Mouse (Mus musculus): ENCODE measurements around the gene Zc3h14. TPM values are rescaled to one million over a fixed set of nuclear protein-coding genes. Genes with fewer than 3 reads are reported as not detected.

Zc3h14 gene
- polyA plus RNA-seq, 1 experiment from 2014 or later = 182 TPM

DNA sequence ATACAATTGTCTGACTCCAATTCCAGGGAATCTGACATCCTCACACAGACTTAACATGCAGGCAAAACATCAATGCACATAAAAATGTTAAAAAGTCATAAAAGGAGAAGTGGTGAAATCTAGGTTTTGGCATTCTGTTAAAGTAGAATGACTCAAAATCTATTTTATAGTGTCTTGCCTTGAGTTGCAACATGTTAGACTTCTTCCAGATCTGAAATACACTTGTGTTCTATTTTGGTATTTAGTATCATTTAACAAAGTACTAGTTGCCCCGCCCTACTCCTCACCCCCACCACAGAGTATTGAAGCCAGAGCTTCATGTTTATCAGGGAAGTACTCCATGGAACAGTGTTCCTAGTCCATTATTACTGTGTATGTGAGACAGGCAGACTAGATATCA is 37.5 kb downstream of the Zc3h14 start:
- Histone ChIP-seq H3K4me1 (ENCODE audit: control insufficient read depth, insufficient read depth, low read length) (no peaks in the 10 kb centered on the region), H3K9ac (replicated peaks; ENCODE audit: low read length) (no peak overlapping the region), H3K4me3 (ENCODE audit: low read depth, low read length) (no peak overlapping the region), H3K27ac (replicated peaks; ENCODE audit: low read depth, low read length) (no peak overlapping the region), H3K9me3 (replicated peaks; ENCODE audit: control insufficient read depth, low read length) (no peaks in the 10 kb centered on the region), H3K36me3 (replicated peaks; ENCODE audit: control insufficient read depth, insufficient read depth, low read depth, low read length) (peaks cover 8% of the 10 kb centered on the region), H3K27me3 (ENCODE audit: control insufficient read depth, insufficient read depth, low read length) (no peaks in the 10 kb centered on the region), H3K4me2 (ENCODE audit: low read depth, low read length) (no peak overlapping the region)
- DNase-seq (ENCODE audit: low spot score) (no peak), ATAC-seq (replicated peaks; ENCODE audit: insufficient number of reproducible peaks, low FRiP score, low TSS enrichment, low read depth) (no peak)
- WGBS = 98% methylated on average over 1 of the region's 1 CpGs

DNA sequence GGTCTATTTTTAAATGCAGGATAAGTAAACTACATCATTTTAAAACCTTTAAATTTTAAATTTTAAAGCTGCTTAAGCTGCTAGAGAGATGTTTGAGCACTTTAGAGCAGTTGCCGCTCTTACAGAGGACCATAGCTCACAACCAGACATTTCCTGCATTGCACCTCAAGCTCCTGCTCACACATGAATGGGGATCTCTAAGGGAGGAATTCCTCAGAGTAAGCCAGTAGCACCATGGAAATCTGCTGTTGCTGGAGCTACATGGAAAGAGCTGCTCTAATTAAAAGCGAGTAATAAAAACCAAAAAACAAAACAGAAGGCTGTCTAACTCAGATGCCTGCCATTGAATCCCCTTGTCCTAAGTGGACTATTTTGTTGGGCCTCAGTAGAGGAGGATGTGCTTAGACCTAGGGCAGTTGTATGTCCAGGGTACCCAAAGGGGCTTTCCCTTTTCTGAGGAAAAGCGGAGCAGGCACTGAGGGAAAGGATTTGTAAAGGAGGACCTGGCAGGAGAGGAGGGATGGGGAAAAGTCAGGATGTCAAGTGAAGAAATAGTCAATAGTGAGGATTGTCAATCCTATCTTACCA is 49.1 kb downstream of the Zc3h14 start:
- no peak overlapping the region for H3K4me3 ChIP-seq (ENCODE audit: low read depth, low read length)
- no peaks in the 10 kb centered on the region for H3K9me3 ChIP-seq (replicated peaks; ENCODE audit: control insufficient read depth, low read length)
- no peak overlapping the region for H3K9ac ChIP-seq (replicated peaks; ENCODE audit: low read length)
- H3K4me1 ChIP-seq (ENCODE audit: control insufficient read depth, insufficient read depth, low read length) = no peaks in the 10 kb centered on the region
- H3K36me3 ChIP-seq (replicated peaks; ENCODE audit: control insufficient read depth, insufficient read depth, low read depth, low read length) = no peaks in the 10 kb centered on the region
- no peak overlapping the region for H3K27ac ChIP-seq (replicated peaks; ENCODE audit: low read depth, low read length)
- ATAC-seq (replicated peaks; ENCODE audit: insufficient number of reproducible peaks, low FRiP score, low TSS enrichment, low read depth) (no peak), DNase-seq (ENCODE audit: low spot score) (no peak)
- WGBS = 85% methylated on average over 3 of the region's 3 CpGs
- no peaks in the 10 kb centered on the region for H3K27me3 ChIP-seq (ENCODE audit: control insufficient read depth, insufficient read depth, low read length)
- no peak overlapping the region for H3K4me2 ChIP-seq (ENCODE audit: low read depth, low read length)

DNA sequence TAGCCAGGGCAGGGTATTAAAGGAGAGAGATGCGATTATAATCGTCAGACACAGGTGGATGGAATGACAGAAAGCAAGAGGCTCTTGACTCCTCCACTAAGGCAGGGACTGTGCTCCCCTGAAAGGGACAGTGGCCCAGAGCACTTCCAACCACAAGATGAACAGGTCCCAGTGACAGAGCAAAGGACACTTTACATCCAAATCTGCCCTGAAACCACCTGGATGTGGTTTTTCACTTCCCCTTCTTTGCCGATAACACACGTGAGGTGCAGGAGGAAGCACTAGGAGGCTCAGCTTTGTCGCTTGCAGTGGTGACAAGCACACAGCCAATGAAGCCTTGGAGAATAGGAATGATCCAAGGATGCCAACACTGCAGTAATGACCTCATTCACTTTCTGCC is 53.6 kb downstream of the Zc3h14 start:
- Histone ChIP-seq H3K27ac (replicated peaks; ENCODE audit: low read depth, low read length) (no peak overlapping the region), H3K9me3 (replicated peaks; ENCODE audit: control insufficient read depth, low read length) (no peaks in the 10 kb centered on the region), H3K27me3 (ENCODE audit: control insufficient read depth, insufficient read depth, low read length) (no peaks in the 10 kb centered on the region), H3K4me3 (ENCODE audit: low read depth, low read length) (no peak overlapping the region), H3K36me3 (replicated peaks; ENCODE audit: control insufficient read depth, insufficient read depth, low read depth, low read length) (no peaks in the 10 kb centered on the region), H3K4me1 (ENCODE audit: control insufficient read depth, insufficient read depth, low read length) (no peaks in the 10 kb centered on the region), H3K9ac (replicated peaks; ENCODE audit: low read length) (no peak overlapping the region), H3K4me2 (ENCODE audit: low read depth, low read length) (no peak overlapping the region)
- WGBS = 88% methylated on average over 5 of the region's 5 CpGs
- ATAC-seq (replicated peaks; ENCODE audit: insufficient number of reproducible peaks, low FRiP score, low TSS enrichment, low read depth) = no peak
- DNase-seq (ENCODE audit: low spot score) = no peak

DNA sequence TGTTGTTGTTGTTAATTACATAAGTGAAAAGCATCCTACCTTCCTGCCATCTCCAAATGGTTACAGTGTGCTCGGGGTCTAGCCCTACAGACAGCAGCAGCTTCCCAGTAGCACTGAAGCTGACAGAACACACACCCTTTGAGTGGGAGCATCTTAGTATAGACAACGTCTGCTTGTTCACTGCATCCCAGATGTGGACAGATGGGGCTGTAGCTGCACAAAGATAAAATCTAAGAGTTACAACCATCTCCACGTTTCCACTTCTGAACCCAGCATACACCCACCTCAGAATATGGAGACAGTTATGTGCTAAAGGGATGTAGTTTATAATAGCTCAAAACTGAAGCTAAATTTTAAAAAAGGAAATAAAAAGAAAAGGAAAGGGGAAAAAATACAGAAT is 55.5 kb downstream of the Zc3h14 start:
- 73% methylated on average over 3 of the region's 3 CpGs for WGBS
- H3K27me3 ChIP-seq (ENCODE audit: control insufficient read depth, insufficient read depth, low read length) = no peaks in the 10 kb centered on the region
- H3K9me3 ChIP-seq (replicated peaks; ENCODE audit: control insufficient read depth, low read length) = no peaks in the 10 kb centered on the region
- H3K4me2 ChIP-seq (ENCODE audit: low read depth, low read length) = no peak overlapping the region
- H3K4me1 ChIP-seq (ENCODE audit: control insufficient read depth, insufficient read depth, low read length) = no peaks in the 10 kb centered on the region
- H3K36me3 ChIP-seq (replicated peaks; ENCODE audit: control insufficient read depth, insufficient read depth, low read depth, low read length) = no peaks in the 10 kb centered on the region
- no peak for DNase-seq (ENCODE audit: low spot score)
- no peak for ATAC-seq (replicated peaks; ENCODE audit: insufficient number of reproducible peaks, low FRiP score, low TSS enrichment, low read depth)
- H3K9ac ChIP-seq (replicated peaks; ENCODE audit: low read length) = no peak overlapping the region
- H3K27ac ChIP-seq (replicated peaks; ENCODE audit: low read depth, low read length) = no peak overlapping the region
- no peak overlapping the region for H3K4me3 ChIP-seq (ENCODE audit: low read depth, low read length)

DNA sequence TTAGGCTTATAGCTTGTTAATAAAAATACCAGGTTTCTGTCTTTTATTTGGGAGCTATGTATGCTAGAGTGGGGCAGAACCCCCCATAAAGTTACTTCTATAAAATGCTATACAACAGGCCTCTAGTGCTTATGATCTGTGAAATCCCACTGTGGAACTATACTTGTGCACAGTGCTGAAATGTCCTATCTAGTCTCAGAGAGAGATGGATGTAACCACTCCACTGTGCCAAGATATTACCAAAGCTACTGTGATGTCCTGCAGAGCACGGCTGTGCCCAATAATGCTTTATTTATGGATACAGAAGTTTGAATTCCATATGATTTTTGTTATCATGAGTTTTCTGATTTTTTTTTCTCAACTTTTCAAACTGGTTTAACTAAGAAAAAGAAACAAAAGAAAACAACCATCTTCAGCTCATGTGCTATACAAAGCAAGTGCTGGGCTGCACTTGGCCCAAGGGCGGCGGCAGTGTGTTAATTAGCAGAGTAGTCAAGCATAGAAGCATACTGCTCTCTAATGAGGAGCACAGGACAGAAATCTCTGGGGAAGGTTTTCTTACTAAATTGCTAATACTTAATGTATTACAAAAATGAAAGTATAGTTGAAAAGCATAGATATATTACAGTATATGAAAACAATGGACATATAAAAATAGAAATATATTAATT is 57.4 kb downstream of the Zc3h14 start:
- Histone ChIP-seq H3K9ac (replicated peaks; ENCODE audit: low read length) (no peak overlapping the region), H3K27ac (replicated peaks; ENCODE audit: low read depth, low read length) (no peak overlapping the region), H3K9me3 (replicated peaks; ENCODE audit: control insufficient read depth, low read length) (no peaks in the 10 kb centered on the region), H3K4me2 (ENCODE audit: low read depth, low read length) (no peak overlapping the region), H3K4me3 (ENCODE audit: low read depth, low read length) (no peak overlapping the region), H3K36me3 (replicated peaks; ENCODE audit: control insufficient read depth, insufficient read depth, low read depth, low read length) (no peaks in the 10 kb centered on the region), H3K4me1 (ENCODE audit: control insufficient read depth, insufficient read depth, low read length) (no peaks in the 10 kb centered on the region), H3K27me3 (ENCODE audit: control insufficient read depth, insufficient read depth, low read length) (no peaks in the 10 kb centered on the region)
- 86% methylated on average over 3 of the region's 3 CpGs for WGBS
- DNase-seq (ENCODE audit: low spot score) (no peak), ATAC-seq (replicated peaks; ENCODE audit: insufficient number of reproducible peaks, low FRiP score, low TSS enrichment, low read depth) (no peak)

DNA sequence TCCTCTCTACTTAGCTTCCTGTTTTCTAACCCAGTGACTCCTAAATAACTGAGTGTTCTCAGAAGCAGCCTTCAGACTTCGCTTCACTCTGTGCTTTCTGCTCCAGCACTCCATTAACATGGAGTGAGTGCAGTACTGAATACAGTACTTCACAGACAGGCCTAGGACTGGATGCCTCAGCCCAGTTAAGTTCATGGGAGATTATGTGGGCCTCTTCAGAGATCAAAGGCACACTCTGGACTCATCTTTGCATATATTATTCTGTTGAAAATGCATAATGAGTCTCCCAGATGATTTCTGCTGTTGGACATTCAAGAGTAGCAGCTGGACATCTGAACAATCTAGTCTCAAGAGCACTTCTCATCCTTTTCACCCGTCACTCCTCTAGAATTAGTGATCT is 74.0 kb downstream of the Zc3h14 start:
- H3K27ac ChIP-seq (replicated peaks; ENCODE audit: low read depth, low read length) = no peak overlapping the region
- ATAC-seq (replicated peaks; ENCODE audit: insufficient number of reproducible peaks, low FRiP score, low TSS enrichment, low read depth) (0 out of 2 replicates have a peak, but pooled peaks have one; percentile 62), DNase-seq (ENCODE audit: low spot score) (no peak)
- H3K36me3 ChIP-seq (replicated peaks; ENCODE audit: control insufficient read depth, insufficient read depth, low read depth, low read length) = no peaks in the 10 kb centered on the region
- no peak overlapping the region for H3K4me2 ChIP-seq (ENCODE audit: low read depth, low read length)
- H3K4me3 ChIP-seq (ENCODE audit: low read depth, low read length) = no peak overlapping the region
- no peak overlapping the region for H3K9ac ChIP-seq (replicated peaks; ENCODE audit: low read length)
- no peaks in the 10 kb centered on the region for H3K9me3 ChIP-seq (replicated peaks; ENCODE audit: control insufficient read depth, low read length)
- no peaks in the 10 kb centered on the region for H3K4me1 ChIP-seq (ENCODE audit: control insufficient read depth, insufficient read depth, low read length)
- 87% methylated on average over 2 of the region's 2 CpGs for WGBS
- no peaks in the 10 kb centered on the region for H3K27me3 ChIP-seq (ENCODE audit: control insufficient read depth, insufficient read depth, low read length)

DNA sequence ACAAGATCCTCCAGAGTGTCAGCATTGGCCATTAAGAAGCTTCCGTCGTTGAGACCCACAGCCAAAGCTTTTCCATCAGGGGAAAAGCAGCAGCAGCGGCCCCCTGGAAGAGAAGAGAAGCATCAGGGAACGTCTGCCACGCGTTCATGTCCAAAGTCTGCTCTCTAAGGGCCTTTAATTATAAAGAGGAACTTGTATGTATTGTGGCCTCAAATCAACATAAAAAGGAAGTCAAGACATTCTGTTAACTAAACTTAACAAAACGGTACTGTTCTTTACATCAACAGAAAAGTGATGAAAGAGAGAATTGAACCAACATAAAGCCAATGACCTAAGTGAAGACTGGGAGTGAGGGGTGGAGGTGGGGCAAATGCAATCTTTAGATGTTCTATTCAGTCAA is 84.4 kb downstream of the Zc3h14 start:
- Histone ChIP-seq H3K9ac (replicated peaks; ENCODE audit: low read length) (no peak overlapping the region), H3K27me3 (ENCODE audit: control insufficient read depth, insufficient read depth, low read length) (no peaks in the 10 kb centered on the region), H3K4me1 (ENCODE audit: control insufficient read depth, insufficient read depth, low read length) (no peaks in the 10 kb centered on the region), H3K4me3 (ENCODE audit: low read depth, low read length) (no peak overlapping the region), H3K36me3 (replicated peaks; ENCODE audit: control insufficient read depth, insufficient read depth, low read depth, low read length) (no peaks in the 10 kb centered on the region), H3K27ac (replicated peaks; ENCODE audit: low read depth, low read length) (no peak overlapping the region), H3K9me3 (replicated peaks; ENCODE audit: control insufficient read depth, low read length) (no peaks in the 10 kb centered on the region), H3K4me2 (ENCODE audit: low read depth, low read length) (no peak overlapping the region)
- DNase-seq (ENCODE audit: low spot score) (no peak), ATAC-seq (replicated peaks; ENCODE audit: insufficient number of reproducible peaks, low FRiP score, low TSS enrichment, low read depth) (no peak)
- WGBS = 89% methylated on average over 7 of the region's 7 CpGs

DNA sequence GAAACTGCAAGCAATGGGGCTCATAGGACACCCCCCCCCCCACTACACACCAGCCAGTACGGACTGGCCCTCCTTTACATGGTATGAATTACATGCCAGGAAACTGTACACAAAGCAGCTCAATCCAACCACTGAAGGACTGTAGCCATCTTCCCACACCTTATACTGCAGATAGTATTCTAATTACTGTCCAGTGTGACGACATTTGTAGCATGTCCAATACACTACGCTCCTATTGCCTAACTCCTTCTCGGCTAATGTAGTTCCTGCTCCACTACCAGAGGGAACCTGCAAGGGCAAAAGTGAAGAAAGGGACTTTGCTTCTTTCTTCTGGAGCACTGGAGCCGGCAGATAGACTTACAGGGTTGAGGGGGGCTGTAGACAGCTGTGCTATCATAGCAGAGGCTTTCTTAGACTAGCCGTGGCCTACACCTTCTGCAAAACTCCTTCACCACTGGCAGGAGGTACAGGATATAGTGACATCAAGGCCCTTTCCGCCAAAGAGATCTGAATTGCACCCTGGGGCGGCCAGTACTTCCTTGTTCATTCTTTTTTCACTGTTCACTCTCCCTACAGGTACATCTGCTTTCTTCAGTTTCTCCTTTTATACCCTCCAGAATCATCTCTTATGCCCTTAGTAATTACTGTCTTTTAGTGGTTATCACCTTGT is 86.3 kb downstream of the Zc3h14 start:
- 91% methylated on average over 8 of the region's 8 CpGs for WGBS
- H3K36me3 ChIP-seq (replicated peaks; ENCODE audit: control insufficient read depth, insufficient read depth, low read depth, low read length) = no peaks in the 10 kb centered on the region
- H3K4me2 ChIP-seq (ENCODE audit: low read depth, low read length) = no peak overlapping the region

More for the DNA sequence above, 86.3 kb downstream of the Zc3h14 start:
- DNase-seq (ENCODE audit: low spot score) (no peak), ATAC-seq (replicated peaks; ENCODE audit: insufficient number of reproducible peaks, low FRiP score, low TSS enrichment, low read depth) (no peak)
- Histone ChIP-seq H3K9me3 (replicated peaks; ENCODE audit: control insufficient read depth, low read length) (no peaks in the 10 kb centered on the region), H3K27me3 (ENCODE audit: control insufficient read depth, insufficient read depth, low read length) (no peaks in the 10 kb centered on the region), H3K4me3 (ENCODE audit: low read depth, low read length) (no peak overlapping the region), H3K27ac (replicated peaks; ENCODE audit: low read depth, low read length) (no peak overlapping the region), H3K4me1 (ENCODE audit: control insufficient read depth, insufficient read depth, low read length) (no peaks in the 10 kb centered on the region), H3K9ac (replicated peaks; ENCODE audit: low read length) (no peak overlapping the region)
